Mouse (Mus musculus): Measurements from ENCODE around the gene Letm1. TPM values are rescaled to one million over a fixed set of nuclear protein-coding genes. Genes with fewer than 3 reads are reported as not detected.

Gene Letm1
- 69.5 and 82.9 TPM in 2 replicates for polyA plus RNA-seq (2012; rRNA removed)

- peak; percentile 93 for DNase-seq
- H3K27me3 ChIP-seq (ENCODE audit: control insufficient read depth, insufficient read depth, low read length), result no peaks in the 10 kb centered on the region
- H3K4me1 ChIP-seq (replicated peaks; ENCODE audit: control insufficient read depth, insufficient read depth, low read length), result peaks cover 12% of the 10 kb centered on the region
- under 1% methylated on average over 65 of the region's 65 CpGs for WGBS
- peaks cover 5% of the 10 kb centered on the region; the same call in 1 of the 2 replicates for H3K36me3 ChIP-seq (ENCODE audit: control insufficient read depth, insufficient read depth, low read length)
- TF ChIP-seq CTCF (IDR thresholded peaks at IDR 0.05; ENCODE audit: borderline replicate concordance, control insufficient read depth, extremely low read depth, insufficient read depth, low read length, poor library complexity), result no peak
- peak; percentile 71; the same call in 1 of the 2 replicates for TF ChIP-seq POLR2A (IDR thresholded peaks at IDR 0.05; ENCODE audit: control insufficient read depth, extremely low read depth, insufficient read depth, low read length, poor library complexity)
- H3K27ac ChIP-seq (ENCODE audit: control insufficient read depth, insufficient read depth, low read length), result no peak within 1 kb of the TSS
- H3K4me3 ChIP-seq (ENCODE audit: control insufficient read depth, insufficient read depth, low read length), result peak within 1 kb of the TSS; percentile 87
Measured at GRCm38 (mm10) chr5:33782345-33782998, at the start of gene Letm1. TSS of gene Letm1 (minus strand) at chr5:33782817.

GRCm38 (mm10) chr5:33830832-33831231 lies 48.2 kb upstream of the Letm1 start:
- no peaks in the 10 kb centered on the region for H3K36me3 ChIP-seq (ENCODE audit: control insufficient read depth, insufficient read depth, low read length)
- H3K27me3 ChIP-seq (ENCODE audit: control insufficient read depth, insufficient read depth, low read length), result no peaks in the 10 kb centered on the region
- H3K27ac ChIP-seq (ENCODE audit: control insufficient read depth, insufficient read depth, low read length), result no peak overlapping the region
- TF ChIP-seq CTCF (IDR thresholded peaks at IDR 0.05; ENCODE audit: borderline replicate concordance, control insufficient read depth, extremely low read depth, insufficient read depth, low read length, poor library complexity) (no peak), POLR2A (IDR thresholded peaks at IDR 0.05; ENCODE audit: control insufficient read depth, extremely low read depth, insufficient read depth, low read length, poor library complexity) (no peak)
- peak; percentile 46 for DNase-seq
- peaks cover 11% of the 10 kb centered on the region for H3K4me1 ChIP-seq (replicated peaks; ENCODE audit: control insufficient read depth, insufficient read depth, low read length)
- no peak overlapping the region for H3K4me3 ChIP-seq (ENCODE audit: control insufficient read depth, insufficient read depth, low read length)
- 84% methylated on average over 1 of the region's 1 CpGs for WGBS

- WGBS, result 72% methylated on average over 3 of the region's 3 CpGs
- no peaks in the 10 kb centered on the region for H3K27me3 ChIP-seq (ENCODE audit: control insufficient read depth, insufficient read depth, low read length)
- no peak overlapping the region for H3K4me3 ChIP-seq (ENCODE audit: control insufficient read depth, insufficient read depth, low read length)
- H3K36me3 ChIP-seq (ENCODE audit: control insufficient read depth, insufficient read depth, low read length), result no peaks in the 10 kb centered on the region
- TF ChIP-seq CTCF (IDR thresholded peaks at IDR 0.05; ENCODE audit: borderline replicate concordance, control insufficient read depth, extremely low read depth, insufficient read depth, low read length, poor library complexity), result no peak
- H3K27ac ChIP-seq (ENCODE audit: control insufficient read depth, insufficient read depth, low read length), result no peak overlapping the region
- no peak for DNase-seq
- H3K4me1 ChIP-seq (replicated peaks; ENCODE audit: control insufficient read depth, insufficient read depth, low read length), result peaks cover 13% of the 10 kb centered on the region
Measured at GRCm38 (mm10) chr5:33829958-33830357, 47.3 kb upstream of the Letm1 start.

- H3K27me3 ChIP-seq (ENCODE audit: control insufficient read depth, insufficient read depth, low read length), result no peaks in the 10 kb centered on the region
- H3K36me3 ChIP-seq (ENCODE audit: control insufficient read depth, insufficient read depth, low read length), result no peaks in the 10 kb centered on the region
- no peak for TF ChIP-seq CTCF (IDR thresholded peaks at IDR 0.05; ENCODE audit: borderline replicate concordance, control insufficient read depth, extremely low read depth, insufficient read depth, low read length, poor library complexity)
- TF ChIP-seq POLR2A (IDR thresholded peaks at IDR 0.05; ENCODE audit: control insufficient read depth, extremely low read depth, insufficient read depth, low read length, poor library complexity), result no peak
- peaks cover 14% of the 10 kb centered on the region for H3K4me1 ChIP-seq (replicated peaks; ENCODE audit: control insufficient read depth, insufficient read depth, low read length)
- peak overlapping the region; percentile 75 for H3K27ac ChIP-seq (ENCODE audit: control insufficient read depth, insufficient read depth, low read length)
- DNase-seq, result no peak
- WGBS, result 33% methylated on average over 8 of the region's 8 CpGs
- no peak overlapping the region for H3K4me3 ChIP-seq (ENCODE audit: control insufficient read depth, insufficient read depth, low read length)
Measured at GRCm38 (mm10) chr5:33828107-33828506, 45.5 kb upstream of the Letm1 start.

- Histone ChIP-seq H3K4me3 (ENCODE audit: control insufficient read depth, insufficient read depth, low read length) (no peak overlapping the region), H3K27ac (ENCODE audit: control insufficient read depth, insufficient read depth, low read length) (no peak overlapping the region; the same call in 1 of the 2 replicates), H3K36me3 (ENCODE audit: control insufficient read depth, insufficient read depth, low read length) (no peaks in the 10 kb centered on the region), H3K27me3 (ENCODE audit: control insufficient read depth, insufficient read depth, low read length) (no peaks in the 10 kb centered on the region), H3K4me1 (replicated peaks; ENCODE audit: control insufficient read depth, insufficient read depth, low read length) (peaks cover 14% of the 10 kb centered on the region)
- TF ChIP-seq CTCF (IDR thresholded peaks at IDR 0.05; ENCODE audit: borderline replicate concordance, control insufficient read depth, extremely low read depth, insufficient read depth, low read length, poor library complexity) (no peak), POLR2A (IDR thresholded peaks at IDR 0.05; ENCODE audit: control insufficient read depth, extremely low read depth, insufficient read depth, low read length, poor library complexity) (no peak)
- no peak for DNase-seq
Measured at GRCm38 (mm10) chr5:33826001-33826400, 43.4 kb upstream of the Letm1 start.

DNA sequence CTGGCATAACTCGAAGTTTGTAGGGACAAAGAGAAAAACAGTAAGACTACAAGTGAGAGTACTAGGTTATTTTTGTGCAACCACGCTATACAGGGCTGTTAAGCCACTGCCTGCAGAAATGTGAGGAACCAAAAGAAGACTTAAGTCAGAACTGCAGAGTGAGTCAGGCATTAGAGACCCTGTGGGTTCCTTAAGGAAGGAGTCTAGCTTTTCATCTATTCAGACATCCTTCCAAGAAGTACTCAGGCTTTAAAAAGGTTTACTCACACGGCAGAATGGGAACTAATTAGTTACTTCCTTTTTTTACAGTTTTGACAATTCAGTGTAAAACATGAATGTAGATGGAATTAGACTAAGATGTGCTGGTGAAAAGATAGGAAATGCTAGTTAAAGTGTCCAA lies 39.8 kb upstream of the Letm1 start:
- 9% methylated on average over 3 of the region's 3 CpGs for WGBS
- Histone ChIP-seq H3K4me3 (ENCODE audit: control insufficient read depth, insufficient read depth, low read length) (no peak overlapping the region), H3K36me3 (ENCODE audit: control insufficient read depth, insufficient read depth, low read length) (no peaks in the 10 kb centered on the region), H3K4me1 (replicated peaks; ENCODE audit: control insufficient read depth, insufficient read depth, low read length) (peaks cover 16% of the 10 kb centered on the region), H3K27me3 (ENCODE audit: control insufficient read depth, insufficient read depth, low read length) (no peaks in the 10 kb centered on the region), H3K27ac (ENCODE audit: control insufficient read depth, insufficient read depth, low read length) (no peak overlapping the region)
- DNase-seq, result no peak
- no peak for TF ChIP-seq POLR2A (IDR thresholded peaks at IDR 0.05; ENCODE audit: control insufficient read depth, extremely low read depth, insufficient read depth, low read length, poor library complexity)
- TF ChIP-seq CTCF (IDR thresholded peaks at IDR 0.05; ENCODE audit: borderline replicate concordance, control insufficient read depth, extremely low read depth, insufficient read depth, low read length, poor library complexity), result no peak

All from thymus, adult 2 months (tissue).